Mouse (Mus musculus): ENCODE data around the gene Ergic1. TPM values are rescaled to one million over a fixed set of nuclear protein-coding genes. Genes with fewer than 3 reads are reported as not detected.

Ergic1 gene
- 10 to 100 TPM; 71.4 to 87.7 TPM for total RNA-seq (2021)
- long read RNA-seq, experiment 1, transcript Ergic1-206 (10 exons, 2,754 nt), result major isoform, 34 of 41 reads
- long read RNA-seq, experiment 1, partial matches to known transcripts, result 2 of 41 reads
- long read RNA-seq, experiment 1, other reads (novel, unspliced or antisense), result 5 of 41 reads
- long read RNA-seq, experiment 2, transcript Ergic1-206 (10 exons, 2,754 nt), result major isoform, 35 of 36 reads
- long read RNA-seq, experiment 2, partial matches to known transcripts, result 0 of 36 reads
- long read RNA-seq, experiment 2, other reads (novel, unspliced or antisense), result 1 of 36 reads

DNA sequence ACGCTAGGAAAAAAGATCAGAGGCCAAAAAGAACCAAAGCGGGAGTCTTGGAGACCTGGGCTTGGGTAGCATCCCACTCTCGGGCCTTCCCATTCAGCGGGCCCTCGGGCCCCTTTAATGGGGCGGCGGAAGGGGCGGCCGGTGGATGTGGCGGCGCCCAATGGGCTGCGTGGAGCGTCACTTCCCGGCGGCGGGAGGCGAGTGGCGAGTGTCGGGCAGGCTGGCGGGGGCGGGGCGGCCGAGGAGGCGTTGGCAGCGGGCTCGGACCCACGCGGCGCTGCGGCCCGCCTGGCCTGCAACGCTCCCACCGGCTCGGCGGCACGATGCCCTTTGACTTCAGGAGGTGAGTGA lies at the start of gene Ergic1:
Gene Ergic1 (plus strand): TSS at position 200 of the 351 bp plus-strand sequence.
- intact Hi-C loops (cut with DNase I; ENCODE audit: low total_unique reads), result no loop called here
- peak; percentile 96 for DNase-seq

DNA sequence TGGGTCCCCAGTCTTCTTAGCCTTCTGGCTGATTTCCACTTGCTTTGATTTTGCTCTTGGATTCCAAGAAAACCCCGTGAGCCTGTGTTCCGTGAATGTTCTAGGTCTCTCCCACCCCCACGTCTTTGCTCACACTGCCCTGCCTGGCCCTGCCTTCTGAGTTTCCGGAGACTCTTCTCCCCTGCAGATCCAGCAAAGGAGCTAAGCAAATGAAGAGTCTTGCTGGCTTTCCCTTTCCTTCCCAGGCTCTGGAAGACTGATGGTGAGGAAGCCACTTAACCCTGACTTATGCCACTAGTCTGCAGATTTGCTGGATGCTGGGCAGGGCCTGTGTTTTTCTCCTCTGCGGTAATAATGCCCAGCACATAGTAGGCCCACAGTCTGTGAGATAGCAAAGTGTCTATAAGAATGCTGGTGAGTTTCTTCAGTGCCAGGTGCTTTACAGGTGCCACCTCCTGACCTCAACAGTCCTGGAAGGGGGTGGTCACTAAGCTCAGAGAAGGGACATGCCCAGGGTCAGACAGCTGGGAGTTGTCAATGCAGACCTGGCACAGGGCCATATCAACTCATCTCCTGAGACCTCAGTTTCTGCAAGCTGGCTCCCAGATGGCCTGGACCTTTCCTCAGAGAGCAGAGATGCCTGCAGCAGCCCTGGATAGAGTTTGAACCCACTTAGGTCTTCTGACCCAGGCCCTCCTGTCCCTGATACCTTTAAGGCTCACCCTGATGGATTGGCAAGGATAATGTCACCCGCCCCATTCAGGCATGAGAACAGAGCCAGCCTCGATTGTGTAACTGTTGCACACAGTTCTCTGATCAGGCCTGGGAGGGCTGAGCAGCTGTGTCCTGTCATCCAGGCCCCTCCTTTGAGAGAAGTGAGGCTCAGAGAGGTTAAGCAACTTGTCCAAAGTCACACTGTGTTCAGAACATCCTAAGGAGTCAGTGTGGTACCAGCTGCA lies 49.2 kb upstream of the Ergic1 start:
- intact Hi-C loops (cut with DNase I; ENCODE audit: low total_unique reads), result loop anchor here (10.0 kb wide), 1 partner anchor 63 kb away; no protein-coding TSS in a partner anchor
- DNase-seq, result no peak

DNA sequence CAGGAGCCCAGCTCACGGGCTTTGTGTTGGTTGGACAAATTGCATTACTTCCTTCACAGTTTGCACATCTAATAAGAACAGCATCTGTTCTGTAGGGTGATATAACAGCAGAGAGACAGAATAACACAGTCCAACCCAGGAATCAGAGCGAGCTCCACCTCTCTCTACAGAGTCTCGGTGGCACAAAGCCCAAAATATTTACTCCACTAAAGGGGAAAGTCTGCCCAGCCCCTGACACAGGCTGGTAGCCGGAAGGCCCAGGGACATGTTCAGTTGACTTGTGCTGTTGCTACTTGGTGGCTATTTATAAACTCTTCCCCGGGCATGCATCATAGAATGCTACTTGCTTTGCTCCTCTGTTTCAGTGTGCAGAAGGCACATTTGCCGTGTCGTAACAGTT lies 48.3 kb upstream of the Ergic1 start:
- intact Hi-C loops (cut with DNase I; ENCODE audit: low total_unique reads), result loop anchor here (10.0 kb wide), 1 partner anchor 62 kb away; no protein-coding TSS in a partner anchor
- no peak for DNase-seq

DNA sequence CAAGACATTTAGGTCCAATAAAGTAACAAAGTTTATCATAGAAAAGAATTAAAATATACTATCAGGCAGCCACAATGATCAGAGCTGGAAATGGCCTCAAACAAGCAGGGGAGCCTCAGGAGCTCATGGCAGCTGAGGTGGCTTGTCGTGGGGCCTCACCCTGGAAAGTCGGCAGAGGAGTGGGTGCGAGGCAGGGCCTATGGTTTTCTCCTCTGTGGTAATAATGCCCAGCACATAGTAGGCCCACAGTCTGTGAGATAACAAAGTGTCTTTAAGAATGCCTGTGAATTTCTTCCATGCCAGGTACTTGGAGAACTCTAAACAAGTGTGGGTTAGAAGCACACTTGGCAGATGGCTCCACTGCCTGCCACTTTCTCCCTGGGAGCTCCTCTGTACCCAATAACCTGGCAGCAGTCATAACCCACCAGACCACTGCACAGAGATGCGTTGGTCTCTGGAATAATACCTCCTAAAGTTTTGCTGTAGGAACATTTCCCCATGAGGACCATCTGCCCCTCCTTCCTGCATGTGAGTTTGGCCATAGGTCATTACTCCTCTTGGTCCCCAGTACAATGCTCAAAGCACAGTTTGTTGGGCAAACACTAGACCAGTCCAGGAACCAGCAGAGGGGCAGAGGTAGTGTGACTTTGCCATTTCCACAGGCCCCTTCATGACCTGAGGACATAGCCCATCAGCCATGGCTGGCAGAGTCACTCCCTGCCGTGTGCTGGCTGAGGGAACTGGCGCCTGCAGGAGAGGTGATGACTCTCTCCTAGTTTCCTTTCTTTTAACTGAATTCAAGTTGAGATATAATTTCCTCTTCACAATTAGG lies 47.6 kb upstream of the Ergic1 start:
- intact Hi-C loops (cut with DNase I; ENCODE audit: low total_unique reads), result loop anchor here (10.0 kb wide), 1 partner anchor 61 kb away; no protein-coding TSS in a partner anchor
- no peak for DNase-seq

DNA sequence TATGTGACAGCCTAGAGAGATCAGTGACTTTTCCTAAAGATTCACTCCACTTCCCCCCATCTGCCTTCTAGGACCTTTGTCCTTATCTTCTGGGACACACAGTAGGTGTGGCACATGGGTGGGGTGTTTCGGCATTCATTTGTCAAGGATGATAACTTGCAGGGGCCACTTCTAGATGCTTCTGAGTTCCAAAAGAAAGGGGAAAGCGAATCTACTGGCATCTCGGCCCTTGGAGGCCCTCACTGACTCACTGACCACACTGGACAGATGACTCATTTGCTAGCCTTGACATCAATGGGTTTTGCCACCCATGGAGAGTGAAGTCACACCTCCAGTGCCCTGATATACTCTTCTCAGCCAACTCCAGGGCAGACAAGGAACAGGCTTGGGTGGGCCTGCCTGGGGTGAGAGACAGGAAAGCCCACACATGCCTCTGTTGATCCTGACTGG lies 46.7 kb upstream of the Ergic1 start:
- intact Hi-C loops (cut with DNase I; ENCODE audit: low total_unique reads), result loop anchor here (10.0 kb wide), 1 partner anchor 60 kb away; no protein-coding TSS in a partner anchor
- DNase-seq, result no peak

DNA sequence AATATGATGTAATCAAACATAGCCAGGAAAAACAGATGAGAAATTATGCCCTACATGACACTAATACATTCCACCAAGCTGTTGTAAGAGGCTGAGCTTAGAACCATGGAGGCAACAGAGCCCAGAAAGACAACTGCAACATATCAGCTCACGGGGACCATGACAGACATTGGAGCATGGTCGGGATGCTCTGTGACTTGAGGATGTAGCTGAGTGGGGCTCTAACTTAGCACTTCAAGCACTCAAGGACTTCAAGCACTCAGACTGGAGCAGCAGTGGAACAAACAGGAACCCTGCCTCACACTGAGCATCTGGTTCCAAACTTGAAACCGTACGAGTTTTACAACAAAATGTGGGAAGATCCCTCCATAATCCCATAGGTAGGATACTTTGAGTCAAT lies 45.6 kb upstream of the Ergic1 start:
- no peak for DNase-seq
- intact Hi-C loops (cut with DNase I; ENCODE audit: low total_unique reads), result loop anchor here (10.0 kb wide), 1 partner anchor 59 kb away; no protein-coding TSS in a partner anchor

DNA sequence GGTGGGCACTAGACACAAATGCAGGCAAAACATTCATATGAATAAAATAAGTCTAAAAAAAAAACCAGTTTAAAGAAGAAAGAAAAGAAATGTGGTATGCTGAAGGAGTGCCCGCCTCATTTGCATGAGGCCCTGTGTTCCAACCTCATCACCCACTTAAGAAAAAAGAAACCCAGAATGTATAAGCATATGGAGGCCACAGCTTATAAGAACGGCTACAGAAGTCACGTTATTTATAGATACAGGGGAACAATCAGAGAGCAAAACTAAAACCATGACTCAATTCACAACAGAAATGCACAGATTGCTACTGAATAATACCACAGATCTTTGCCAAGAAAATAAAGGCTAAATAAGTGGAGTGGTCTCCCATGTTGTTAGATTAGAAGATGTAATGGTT lies 43.0 kb upstream of the Ergic1 start:
- intact Hi-C loops (cut with DNase I; ENCODE audit: low total_unique reads), result loop anchor here (10.0 kb wide), 1 partner anchor 56 kb away; no protein-coding TSS in a partner anchor
- DNase-seq, result no peak

DNA sequence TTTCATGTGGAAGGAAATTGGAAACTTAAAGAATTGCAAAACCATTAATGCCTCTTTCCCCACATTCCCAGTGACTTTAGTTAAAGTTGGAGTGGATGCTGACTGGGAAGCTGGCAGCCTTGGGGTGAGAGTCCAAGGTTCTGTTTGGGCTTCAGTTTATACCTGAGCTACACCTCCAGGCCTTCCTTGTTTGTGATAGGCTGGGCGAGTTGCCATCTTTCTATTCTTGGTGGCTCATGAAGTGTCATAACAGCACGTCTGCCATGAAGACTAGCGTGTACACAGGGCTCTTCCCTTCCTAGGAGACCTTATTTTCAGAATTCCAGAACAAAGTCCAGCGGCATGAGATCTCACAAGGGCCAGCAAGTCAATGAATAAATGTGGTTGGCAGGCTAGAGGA lies 38.6 kb upstream of the Ergic1 start:
- intact Hi-C loops (cut with DNase I; ENCODE audit: low total_unique reads), result no loop called here
- no peak for DNase-seq

DNA sequence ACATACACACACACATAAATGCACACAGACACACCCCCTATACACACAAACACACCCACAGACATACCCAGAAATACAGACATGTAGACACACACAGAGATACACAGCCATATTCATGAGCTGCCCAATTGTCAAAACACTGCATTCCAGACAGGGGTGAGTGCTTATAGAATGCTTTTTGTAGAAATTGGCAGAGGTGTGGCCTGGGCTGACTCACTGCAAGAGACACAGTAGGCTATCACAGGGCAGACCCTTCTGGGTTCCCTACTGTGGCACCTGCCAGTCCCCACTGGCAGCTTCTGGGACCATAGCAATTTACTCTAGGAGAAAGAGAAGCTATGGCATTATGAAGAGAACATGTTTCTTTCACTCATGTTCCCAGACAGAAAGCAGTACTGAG lies 37.0 kb upstream of the Ergic1 start:
- intact Hi-C loops (cut with DNase I; ENCODE audit: low total_unique reads), result no loop called here
- no peak for DNase-seq

DNA sequence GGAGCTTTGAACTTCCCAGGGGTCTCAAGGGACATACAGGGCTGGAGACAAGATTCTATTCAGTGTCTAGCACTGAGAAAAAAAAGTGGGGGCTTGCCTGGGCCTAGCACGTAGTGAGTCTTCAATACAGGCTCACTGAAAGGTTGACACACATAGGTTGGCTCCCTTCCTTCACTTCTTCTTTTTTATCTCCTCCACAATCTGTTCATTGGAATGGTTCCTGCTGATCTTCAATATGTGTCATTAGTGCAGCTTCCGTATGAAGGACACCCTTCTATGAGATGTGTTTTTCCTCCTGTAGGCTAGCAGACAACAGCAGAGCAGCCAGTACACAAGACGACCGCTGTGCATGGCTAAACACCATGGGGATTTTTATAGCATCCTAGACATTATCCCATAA lies 36.5 kb upstream of the Ergic1 start:
- intact Hi-C loops (cut with DNase I; ENCODE audit: low total_unique reads), result no loop called here
- no peak for DNase-seq

DNA sequence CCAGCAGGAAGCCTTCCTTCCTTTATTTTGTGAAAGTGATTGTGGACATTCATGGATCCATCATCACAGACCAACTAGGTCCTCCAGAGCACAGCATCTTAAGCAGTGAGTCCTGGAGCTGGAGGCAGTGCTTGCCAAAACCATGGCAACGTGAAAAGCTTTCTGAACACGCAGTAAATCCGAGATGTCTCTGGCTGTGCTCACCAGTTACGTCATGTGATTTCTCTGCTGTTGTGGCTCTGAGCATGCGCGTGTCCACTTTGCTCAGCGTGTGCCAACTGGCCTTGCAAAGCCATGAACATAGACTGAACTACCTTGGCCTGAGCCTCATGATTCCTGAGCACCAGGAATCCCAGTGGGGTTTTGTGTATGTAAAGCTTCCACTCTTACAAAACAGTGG lies 36.0 kb upstream of the Ergic1 start:
- DNase-seq, result peak; percentile 70

DNA sequence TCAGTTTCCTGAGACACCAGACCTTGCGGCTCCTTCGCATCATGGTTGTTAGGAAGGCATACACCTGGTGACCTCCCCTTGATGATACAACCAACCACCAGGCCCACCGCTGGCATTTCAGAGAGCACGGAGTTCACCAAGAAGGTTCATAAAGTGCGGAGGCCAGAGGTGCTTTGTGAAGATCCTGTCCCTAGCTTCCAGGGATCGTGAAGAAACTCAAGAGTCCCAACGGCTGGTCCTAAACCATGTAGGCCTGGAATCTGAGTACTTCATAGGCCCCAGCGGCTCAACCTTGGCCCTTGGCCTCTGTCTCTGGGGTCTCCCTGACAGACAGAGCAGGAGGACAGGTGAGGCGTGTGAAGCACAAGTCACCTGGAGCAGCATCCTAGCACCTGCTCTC lies 34.0 kb upstream of the Ergic1 start:
- no peak for DNase-seq
- intact Hi-C loops (cut with DNase I; ENCODE audit: low total_unique reads), result no loop called here

More for the DNA sequence above, 36.0 kb upstream of the Ergic1 start:
- intact Hi-C loops (cut with DNase I; ENCODE audit: low total_unique reads), result no loop called here

DNA sequence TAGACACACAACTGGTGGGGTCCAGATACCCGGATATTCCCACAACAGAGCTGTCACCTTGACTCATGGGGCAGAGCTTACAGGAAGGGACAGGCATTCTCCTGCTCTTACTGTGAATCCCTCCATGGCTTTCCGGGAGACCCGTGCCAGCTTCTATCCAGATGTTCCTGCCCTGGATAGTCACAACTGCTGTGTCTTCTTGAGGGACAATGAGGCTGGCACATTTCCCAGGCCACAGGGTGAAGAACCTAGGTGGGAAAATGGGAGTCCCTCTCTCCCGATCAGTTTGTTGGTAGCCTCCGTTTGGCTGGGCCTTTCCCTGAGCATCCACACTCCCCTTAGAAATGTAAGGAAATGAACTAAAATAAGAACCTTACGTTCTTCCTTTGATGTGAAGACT lies 32.5 kb upstream of the Ergic1 start:
- DNase-seq, result no peak
- intact Hi-C loops (cut with DNase I; ENCODE audit: low total_unique reads), result no loop called here

DNA sequence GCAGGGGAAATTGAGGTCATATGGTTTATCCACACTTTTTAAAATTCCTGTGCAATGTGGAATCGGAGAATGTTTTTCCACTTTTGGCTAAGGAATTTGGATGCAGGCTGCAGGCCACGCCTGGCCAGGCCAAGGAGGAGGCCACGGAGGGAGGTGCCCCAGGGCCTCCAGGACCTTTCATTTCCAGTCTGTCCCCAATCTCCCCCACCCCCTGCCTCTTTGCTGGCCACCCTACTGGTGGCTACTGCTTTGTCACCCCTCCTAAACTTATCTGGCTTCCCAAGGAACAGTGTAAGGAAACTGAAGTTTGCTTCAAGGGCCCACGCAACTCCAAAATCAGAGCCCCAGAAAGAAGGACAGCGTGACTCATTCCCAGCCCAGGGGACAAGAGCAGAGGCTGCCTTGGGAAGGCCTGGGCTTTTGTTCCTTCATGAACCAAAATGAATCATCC lies 31.5 kb upstream of the Ergic1 start:
- peak; percentile 60 for DNase-seq
- intact Hi-C loops (cut with DNase I; ENCODE audit: low total_unique reads), result no loop called here

DNA sequence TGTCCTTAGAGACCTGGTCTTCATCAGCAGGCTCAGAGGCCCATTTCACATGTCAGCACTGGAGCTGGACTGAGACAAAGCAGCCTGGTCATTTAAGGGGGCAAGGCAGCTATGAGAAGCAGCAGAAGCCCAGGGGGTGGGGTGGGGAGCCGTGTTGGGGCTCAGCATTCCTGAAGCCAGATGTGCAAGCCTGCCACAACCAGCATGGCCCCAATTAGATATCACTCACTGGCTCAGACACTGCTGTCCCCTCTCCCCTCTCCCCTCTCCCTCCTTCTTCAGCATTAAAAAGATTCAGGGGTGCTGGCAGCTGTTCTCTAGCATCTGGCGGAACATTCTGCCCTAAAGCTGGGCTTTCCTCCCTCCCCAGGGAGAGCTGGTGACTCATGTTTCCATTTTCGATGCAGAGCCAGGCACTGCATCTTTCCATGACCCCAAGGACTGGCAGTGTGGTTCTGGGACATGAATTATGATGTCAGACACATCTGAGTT lies 30.7 kb upstream of the Ergic1 start:
- peak; percentile 83 for DNase-seq
- intact Hi-C loops (cut with DNase I; ENCODE audit: low total_unique reads), result no loop called here

DNA sequence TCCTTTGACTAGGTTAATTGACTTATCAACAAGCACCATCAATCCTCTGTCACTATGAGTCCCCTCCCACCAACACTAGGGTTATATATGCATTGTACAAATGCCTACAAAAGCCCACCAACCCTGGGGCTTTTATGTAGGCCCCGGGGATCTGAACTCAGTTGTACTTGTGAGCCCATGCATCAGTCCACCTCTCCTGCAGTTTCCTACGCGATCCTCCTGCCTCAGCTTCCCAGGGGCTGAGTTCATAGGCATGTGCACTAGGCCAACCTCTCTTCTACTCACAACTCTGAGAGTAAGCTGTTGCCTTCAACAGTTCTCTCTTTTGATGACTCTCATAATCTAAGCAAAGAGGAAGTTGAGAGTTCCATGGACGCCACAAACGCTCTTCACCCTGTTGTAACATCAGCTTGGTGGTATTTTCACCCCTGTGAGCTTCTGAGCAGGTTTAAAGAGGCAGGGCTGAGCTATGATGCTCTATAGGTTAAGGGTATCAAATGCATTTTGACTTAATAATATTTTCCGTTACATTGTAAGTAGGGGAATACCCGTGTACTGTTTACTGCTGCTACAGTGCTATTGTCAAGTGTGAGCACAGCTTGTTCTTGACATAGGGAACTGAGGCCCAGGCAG lies 29.8 kb upstream of the Ergic1 start:
- intact Hi-C loops (cut with DNase I; ENCODE audit: low total_unique reads), result no loop called here
- DNase-seq, result no peak

DNA sequence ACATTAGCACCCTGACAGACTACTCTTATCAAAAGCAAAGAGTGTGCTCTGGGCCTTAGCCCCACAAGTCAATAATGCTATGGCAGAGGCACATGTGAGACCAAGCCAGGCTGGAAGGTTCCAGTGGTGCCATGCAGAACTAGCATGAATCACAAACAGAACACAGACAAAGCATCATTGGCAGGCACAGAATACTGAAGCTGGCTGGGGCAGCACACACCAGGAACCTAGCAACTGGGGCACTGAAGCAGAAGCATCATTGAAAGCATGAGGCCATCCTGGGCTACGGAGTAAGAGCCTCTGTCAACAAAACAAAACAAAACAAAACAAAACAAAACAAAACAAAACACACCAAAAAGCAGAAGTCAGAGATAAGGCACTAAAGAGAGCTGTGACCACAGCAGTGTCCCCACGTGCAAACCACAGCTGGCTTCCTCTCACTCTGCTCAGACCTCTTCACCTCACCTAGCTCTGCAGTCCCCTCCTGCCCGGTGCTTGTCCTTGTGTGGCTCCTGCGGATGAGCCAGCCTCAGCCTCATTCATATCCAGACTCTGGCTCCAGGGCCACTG lies 28.7 kb upstream of the Ergic1 start:
- no peak for DNase-seq
- intact Hi-C loops (cut with DNase I; ENCODE audit: low total_unique reads), result no loop called here

DNA sequence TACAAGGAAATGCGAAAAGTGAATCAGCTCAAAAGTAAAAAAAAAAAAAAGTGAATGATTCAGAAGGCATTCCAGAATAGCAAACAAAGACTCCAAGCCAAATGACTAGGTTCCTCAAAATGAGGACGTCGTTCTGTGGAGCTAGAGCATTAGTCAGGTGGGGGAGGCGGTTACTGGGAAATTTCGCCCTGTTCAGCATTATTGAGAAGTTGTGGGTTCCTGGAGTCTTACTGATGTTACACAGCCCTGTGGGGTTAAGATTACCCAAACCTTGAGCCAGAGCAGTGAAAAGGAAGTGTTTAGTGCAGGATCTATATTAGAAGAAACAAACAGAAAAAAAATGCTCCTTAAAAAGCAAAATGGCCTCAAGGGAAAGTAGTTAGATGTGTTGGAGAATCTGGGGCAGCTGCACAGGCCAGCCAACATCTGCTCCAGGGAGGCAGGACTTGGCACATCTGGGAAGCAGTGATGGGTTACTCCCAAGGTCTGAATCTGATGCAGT lies 27.4 kb upstream of the Ergic1 start:
- intact Hi-C loops (cut with DNase I; ENCODE audit: low total_unique reads), result no loop called here
- no peak for DNase-seq

Data from gastrocnemius, postnatal 14 days (tissue).